Mouse (Mus musculus) embryo, embryonic 11 days (tissue): ENCODE measurements around the gene Dock9.
"Not testable (repeated sequence)": the region's sequence is repeated elsewhere in the genome, so short reads cannot be mapped to it uniquely, and the experiment has no call there.

Experiments
- DNase-seq: peaks from one replicate; pipeline ENCODE4 v3.0.0-alpha.2; 2015

Gene Dock9

GRCm38 (mm10) chr14:121734217-121734616 is 63.4 kb downstream of the Dock9 start:
- DNase-seq, result no peak

- DNase-seq, result no peak
Observed at GRCm38 (mm10) chr14:121733694-121734093, 63.9 kb downstream of the Dock9 start.

- no peak for DNase-seq
Observed at GRCm38 (mm10) chr14:121732196-121732595, 65.4 kb downstream of the Dock9 start.

GRCm38 (mm10) chr14:121731688-121732168 is 65.9 kb downstream of the Dock9 start:
- DNase-seq, result peak; percentile 84

- DNase-seq, result no peak
Observed at GRCm38 (mm10) chr14:121730966-121731365, 66.7 kb downstream of the Dock9 start.

- DNase-seq, result no peak
Observed at GRCm38 (mm10) chr14:121727996-121728395, 69.6 kb downstream of the Dock9 start.

GRCm38 (mm10) chr14:121724501-121724900 is 73.1 kb downstream of the Dock9 start:
- DNase-seq, result no peak

- DNase-seq, result no peak
Observed at GRCm38 (mm10) chr14:121722774-121723173, 74.9 kb downstream of the Dock9 start.

GRCm38 (mm10) chr14:121721431-121721830 is 76.2 kb downstream of the Dock9 start:
- no peak for DNase-seq

- DNase-seq, result no peak
Observed at GRCm38 (mm10) chr14:121719638-121720601, 77.7 kb downstream of the Dock9 start.

- DNase-seq, result not testable (repeated sequence)
Observed at GRCm38 (mm10) chr14:121714799-121715198, 82.8 kb downstream of the Dock9 start.

GRCm38 (mm10) chr14:121714268-121714667 is 83.4 kb downstream of the Dock9 start:
- DNase-seq, result no peak

GRCm38 (mm10) chr14:121713830-121714197 is 83.8 kb downstream of the Dock9 start:
- no peak for DNase-seq

GRCm38 (mm10) chr14:121713166-121713829 is 84.3 kb downstream of the Dock9 start:
- DNase-seq, result peak; percentile 60

- no peak for DNase-seq
Observed at GRCm38 (mm10) chr14:121711089-121711826, 86.4 kb downstream of the Dock9 start.

- no peak for DNase-seq
Observed at GRCm38 (mm10) chr14:121710130-121710529, 87.5 kb downstream of the Dock9 start.

GRCm38 (mm10) chr14:121708244-121708643 is 89.4 kb downstream of the Dock9 start:
- no peak for DNase-seq

- DNase-seq, result no peak
Observed at GRCm38 (mm10) chr14:121706482-121706901, 91.1 kb downstream of the Dock9 start.

- no peak for DNase-seq
Observed at GRCm38 (mm10) chr14:121705644-121706043, 92.0 kb downstream of the Dock9 start.

GRCm38 (mm10) chr14:121702534-121702933 is 95.1 kb downstream of the Dock9 start:
- no peak for DNase-seq

- DNase-seq, result no peak
Observed at GRCm38 (mm10) chr14:121700013-121700412, 97.6 kb downstream of the Dock9 start.

- no peak for DNase-seq
Observed at GRCm38 (mm10) chr14:121698620-121698950, 99.1 kb downstream of the Dock9 start.
